Mouse (Mus musculus) stomach, postnatal 0 days (tissue): Measurements from ENCODE around the gene Emb.

ENCODE experiments used
- CTCF ChIP-seq: IDR thresholded peaks from 2 replicates; pipeline ENCODE4 v1.5.1; 2016; ENCODE audit warnings: antibody characterized with exemption, low read depth, mild to moderate bottlenecking, moderate library complexity
- EP300 ChIP-seq: optimal IDR thresholded peaks from 2 replicates; pipeline ENCODE3; 2016; ENCODE audit warnings: antibody characterized with exemption

GRCm38 (mm10) chr13:117218092-117218491, 9.8 kb downstream of the Emb start:
- no peak for TF ChIP-seq CTCF
- TF ChIP-seq EP300 = no peak
